21 mouse cellular contexts compared by ENCODE assay signal in genomic region chr5:149367011-149367410, GRCm38 (mm10). TPM values are rescaled to one million over a fixed set of nuclear protein-coding genes. Genes with fewer than 3 reads are reported as not detected.
A peak's percentile ranks its signal among the peaks of the same experiment; 100 is the strongest.
DNase-seq lines count a peak whose midpoint lies in the region; TF ChIP-seq lines count a peak whose summit lies in the region.
"Had no signal": no experiment of that assay in that cellular context is flagged by ENCODE, and none has a peak within 500 bp of the region (broad histone marks: within the 10 kb centered on the region; RNA-seq: fewer than 3 reads in every experiment).

No protein-coding gene starts in this region.

- no peak for TF ChIP-seq POLR2A in thymus, adult 2 months (IDR thresholded peaks at IDR 0.05; ENCODE audit: control insufficient read depth, extremely low read depth, insufficient read depth, low read length, poor library complexity)
- no peak for TF ChIP-seq POLR2A in myocyte (IDR thresholded peaks at IDR 0.05; ENCODE audit: insufficient read length, low read depth)

- H3K9me3 ChIP-seq in hindbrain, embryonic 10.5 days = no peaks in the 10 kb centered on the region
- H3K9me3 ChIP-seq: embryonic facial prominence, embryonic 10.5 days; embryonic facial prominence, embryonic 12.5 days; forebrain, embryonic 13.5 days; forebrain, embryonic 15.5 days had no signal

- no peak for TF ChIP-seq CTCF in thymus, adult 2 months (IDR thresholded peaks at IDR 0.05; ENCODE audit: borderline replicate concordance, control insufficient read depth, extremely low read depth, insufficient read depth, low read length, poor library complexity)

- peaks cover 54% of the 10 kb centered on the region for H3K4me1 ChIP-seq in thymus, adult 2 months (replicated peaks; ENCODE audit: control insufficient read depth, insufficient read depth, low read length)
- peaks cover 36% of the 10 kb centered on the region for H3K4me1 ChIP-seq in hindbrain, embryonic 10.5 days (replicated peaks)
- H3K4me1 ChIP-seq: forebrain, embryonic 13.5 days had no signal

- H3ac ChIP-seq in myocyte (ENCODE audit: control insufficient read depth, insufficient read length) = no peak overlapping the region

- H3K4me3 ChIP-seq in thymus, adult 2 months (ENCODE audit: control insufficient read depth, insufficient read depth, low read length) = no peak overlapping the region
- no peak overlapping the region for H3K4me3 ChIP-seq in myocyte
- no peak overlapping the region for H3K4me3 ChIP-seq in hindbrain, embryonic 10.5 days
- H3K4me3 ChIP-seq: embryonic facial prominence, embryonic 10.5 days; embryonic facial prominence, embryonic 12.5 days; forebrain, embryonic 13.5 days; forebrain, embryonic 15.5 days had no signal

- no peaks in the 10 kb centered on the region for H3K27me3 ChIP-seq in thymus, adult 2 months (ENCODE audit: control insufficient read depth, insufficient read depth, low read length)
- no peaks in the 10 kb centered on the region for H3K27me3 ChIP-seq in myocyte (ENCODE audit: control insufficient read depth, insufficient read depth, insufficient read length)
- H3K27me3 ChIP-seq in hindbrain, embryonic 10.5 days (ENCODE audit: insufficient read depth, poor library complexity, severe bottlenecking) = 0 out of 2 replicates have a peak, but pooled peaks cover 5% of the 10 kb centered on the region
- H3K27me3 ChIP-seq: embryonic facial prominence, embryonic 12.5 days; forebrain, embryonic 13.5 days; forebrain, embryonic 15.5 days; Patski had no signal

- WGBS in thymus, adult 2 months = 64% methylated on average over 2 of the region's 2 CpGs
- 76% methylated on average over 2 of the region's 2 CpGs for WGBS in hindbrain, embryonic 10.5 days

- no peaks in the 10 kb centered on the region for H3K36me3 ChIP-seq in thymus, adult 2 months (ENCODE audit: control insufficient read depth, insufficient read depth, low read length)
- no peaks in the 10 kb centered on the region for H3K36me3 ChIP-seq in myocyte (ENCODE audit: control insufficient read depth, insufficient read depth)
- no peaks in the 10 kb centered on the region for H3K36me3 ChIP-seq in hindbrain, embryonic 10.5 days
- H3K36me3 ChIP-seq: embryonic facial prominence, embryonic 10.5 days; embryonic facial prominence, embryonic 12.5 days; forebrain, embryonic 15.5 days; G1E had no signal

- DNase-seq in thymus, adult 2 months = no peak
- DNase-seq in thymus, postnatal 10 days (ENCODE audit: low spot score in 2 of 2) = no peak
- DNase-seq in thymus, postnatal 14 days = peak; percentile 45
- peak; percentile 45 for DNase-seq in thymus, postnatal 4 days
- no peak for DNase-seq in B cell, adult 2 months
- DNase-seq in hindbrain, embryonic 10.5 days (ENCODE audit: low spot score) = no peak
- DNase-seq: adrenal gland, adult 8-10 months; adrenal gland, postnatal 14 days; adrenal gland, postnatal 36 days; cerebellum, adult 11-12 months; cerebellum, adult 2 months; cerebellum, adult 9-10 months; cerebellum, postnatal 10 days; cerebellum, postnatal 25 days had no signal

- peak overlapping the region; percentile 98 for H3K27ac ChIP-seq in thymus, adult 2 months (ENCODE audit: control insufficient read depth, insufficient read depth, low read length)
- H3K27ac ChIP-seq in hindbrain, embryonic 10.5 days = no peak overlapping the region
- H3K27ac ChIP-seq: embryonic facial prominence, embryonic 12.5 days; forebrain, embryonic 13.5 days; forebrain, embryonic 15.5 days had no signal

- no peaks in the 10 kb centered on the region for H3K79me2 ChIP-seq in myocyte (ENCODE audit: control insufficient read depth, insufficient read depth)

- no peak overlapping the region for H3K4me2 ChIP-seq in myocyte (ENCODE audit: low read depth)
- H3K4me2 ChIP-seq: embryonic facial prominence, embryonic 12.5 days; forebrain, embryonic 13.5 days; forebrain, embryonic 15.5 days had no signal

TF ChIP-seq in myocyte, 11 proteins besides CTCF, POLR2A, EP300 and RAD21:
- TF ChIP-seq MYOD1 (IDR thresholded peaks at IDR 0.05; ENCODE audit: control insufficient read depth in 1 of 3, insufficient read length in 2 of 3, low read depth in 2 of 3) = peak in 2 of 3 experiments; percentile 30 to 32
- no peak for TF ChIP-seq MAX (IDR thresholded peaks at IDR 0.05; ENCODE audit: low read depth)

RNA-seq across cellular contexts. Expression of gene Medag, which starts 44.5 kb away (rescaled TPM):
- 2.8 and 2.9 TPM in 2 replicates for polyA plus RNA-seq in thymus, adult 2 months (2012; rRNA removed)
- polyA plus RNA-seq in myocyte (2012; fragmentation: generic; extraction: Trizol) = 0.61 TPM
- polyA plus RNA-seq in hindbrain, embryonic 10.5 days (2016; fragmentation: Nextera tagmentation; extraction: Ambion mirVana) = 0.37 and 0.61 TPM in 2 replicates
- polyA plus RNA-seq: G1E had no signal

Comparison
In these comparisons a context has a peak if more than half of its experiments do, and no peak if none do; other contexts are left out.
1. DNase-seq: peak in thymus, postnatal 14 days (single experiment) and thymus, postnatal 4 days (single experiment); none in thymus, adult 2 months (single experiment), thymus, postnatal 10 days (0 of 2), B cell, adult 2 months (0 of 2) and hindbrain, embryonic 10.5 days (single experiment).